Mouse (Mus musculus): Measurements from ENCODE around the gene Sfn.

The Sfn gene

GRCm38 (mm10) chr4:133592570-133592969 lies 9.4 kb downstream of the Sfn start:
- CTCF ChIA-PET, result interaction anchor here (0.7 to 1.2 kb wide), 3 partner anchors 104 to 159 kb away, joined by 3 to 15 read pairs (median 3); no protein-coding TSS in a partner anchor

- CTCF ChIA-PET, result interaction anchor here (0.6 to 0.9 kb wide), 3 partner anchors 35 to 1072 kb away, joined by 3 to 5 read pairs (median 4); no protein-coding TSS in a partner anchor
Observed at GRCm38 (mm10) chr4:133584059-133584951, 17.7 kb downstream of the Sfn start, which contains the start of gene Gpn2. Gene Gpn2 (plus strand): TSS chr4:133584362.

- CTCF ChIA-PET, result interaction anchor here (0.6 to 0.9 kb wide), 2 partner anchors 35 to 1071 kb away, joined by 3 to 4 read pairs; no protein-coding TSS in a partner anchor
Observed at GRCm38 (mm10) chr4:133583690-133584058, 18.3 kb downstream of the Sfn start.

GRCm38 (mm10) chr4:133577983-133578382 lies 24.0 kb downstream of the Sfn start:
- CTCF ChIA-PET, result no interaction called here

- CTCF ChIA-PET, result no interaction called here
Observed at GRCm38 (mm10) chr4:133574843-133575202, 27.1 kb downstream of the Sfn start.

- CTCF ChIA-PET, result interaction anchor here (0.5 to 0.6 kb wide), 2 partner anchors 37 to 262 kb away, joined by 5 to 6 read pairs; no protein-coding TSS in a partner anchor
Observed at GRCm38 (mm10) chr4:133574070-133574842, 27.7 kb downstream of the Sfn start, which contains the start of gene Gpatch3. Gene Gpatch3 (plus strand): TSS chr4:133574745.

- CTCF ChIA-PET, result no interaction called here
Observed at GRCm38 (mm10) chr4:133570066-133570466, 31.9 kb downstream of the Sfn start.

- CTCF ChIA-PET, result no interaction called here
Observed at GRCm38 (mm10) chr4:133569291-133570065, 32.5 kb downstream of the Sfn start.

- CTCF ChIA-PET, result no interaction called here
Observed at GRCm38 (mm10) chr4:133567251-133567650, 34.7 kb downstream of the Sfn start.

- CTCF ChIA-PET, result no interaction called here
Observed at GRCm38 (mm10) chr4:133563123-133563571, 38.8 kb downstream of the Sfn start.

GRCm38 (mm10) chr4:133561622-133562021 lies 40.3 kb downstream of the Sfn start:
- CTCF ChIA-PET, result no interaction called here

GRCm38 (mm10) chr4:133559846-133560245 lies 42.1 kb downstream of the Sfn start:
- CTCF ChIA-PET, result interaction anchor here (0.7 kb wide), 1 partner anchor 585 kb away, joined by 8 read pairs; no protein-coding TSS in a partner anchor

- CTCF ChIA-PET, result interaction anchor here (0.5 kb wide), 1 partner anchor 295 kb away, joined by 16 read pairs; no protein-coding TSS in a partner anchor
Observed at GRCm38 (mm10) chr4:133557041-133557717, 44.8 kb downstream of the Sfn start.

- CTCF ChIA-PET, result no interaction called here
Observed at GRCm38 (mm10) chr4:133553448-133554330, 48.3 kb downstream of the Sfn start.

GRCm38 (mm10) chr4:133552768-133553447 lies 49.1 kb downstream of the Sfn start, which contains the start of gene Nr0b2:
Gene Nr0b2 (plus strand): TSS chr4:133553376.
- CTCF ChIA-PET, result no interaction called here

- CTCF ChIA-PET, result no interaction called here
Observed at GRCm38 (mm10) chr4:133552029-133552428, 49.9 kb downstream of the Sfn start.

Measured in spleen, embryonic (tissue).